10 mouse cellular contexts compared by ENCODE assay signal in the genomic region with DNA sequence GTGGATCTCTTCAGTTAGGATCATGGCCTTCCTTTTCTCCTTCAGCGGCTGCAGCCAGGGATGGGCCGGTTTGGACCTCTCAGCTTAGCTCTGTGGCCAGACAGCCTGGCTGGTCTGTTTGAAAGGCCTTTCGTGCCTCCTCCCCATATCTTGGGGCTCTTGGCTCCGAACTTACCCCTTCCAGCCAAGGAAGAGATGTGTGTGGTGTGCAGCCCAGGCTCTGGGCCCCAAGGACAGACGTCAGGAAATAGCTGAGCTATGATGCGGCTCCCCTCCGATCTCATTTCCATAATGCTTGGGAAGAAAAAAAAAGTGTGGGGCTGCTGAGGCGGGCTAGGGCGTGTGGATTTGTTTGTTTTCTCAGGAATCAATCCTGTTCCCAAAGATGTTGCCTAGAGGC.
DNase-seq lines count a peak whose midpoint lies in the region; ATAC-seq and TF ChIP-seq lines count a peak whose summit lies in the region.
"Had no signal": no experiment of that assay in that cellular context is flagged by ENCODE, and none has a peak within 500 bp of the region (broad histone marks: within the 10 kb centered on the region; RNA-seq: fewer than 3 reads in every experiment).

No protein-coding gene starts in this region.

- H3K9ac ChIP-seq in forebrain, embryonic 11.5 days (ENCODE audit: low read length) = no peak overlapping the region
- H3K9ac ChIP-seq in heart, embryonic 16.5 days (ENCODE audit: low read length) = no peak overlapping the region
- H3K9ac ChIP-seq: neural tube, embryonic 12.5 days had no signal

- no peak for TF ChIP-seq CTCF in lung, adult 2 months (IDR thresholded peaks at IDR 0.05; ENCODE audit: insufficient read depth, low read length)

- 59% methylated on average over 9 of the region's 9 CpGs for WGBS in forebrain, embryonic 10.5 days
- 53% methylated on average over 8 of the region's 9 CpGs for WGBS in forebrain, embryonic 11.5 days
- 47% methylated on average over 9 of the region's 9 CpGs for WGBS in embryonic facial prominence, embryonic 10.5 days
- 33% methylated on average over 8 of the region's 9 CpGs for WGBS in heart, embryonic 16.5 days
- WGBS in lung, adult 2 months = 37% methylated on average over 9 of the region's 9 CpGs

- H3K9me3 ChIP-seq in forebrain, embryonic 10.5 days = no peaks in the 10 kb centered on the region
- H3K9me3 ChIP-seq in forebrain, embryonic 11.5 days (ENCODE audit: control insufficient read depth, low read length) = no peaks in the 10 kb centered on the region
- H3K9me3 ChIP-seq in embryonic facial prominence, embryonic 10.5 days = no peaks in the 10 kb centered on the region
- no peaks in the 10 kb centered on the region for H3K9me3 ChIP-seq in heart, embryonic 16.5 days (replicated peaks; ENCODE audit: control insufficient read depth, low read length)
- H3K9me3 ChIP-seq: neural tube, embryonic 12.5 days had no signal

- DNase-seq in forebrain, embryonic 10.5 days (ENCODE audit: extremely low spot score, low spot score) = no peak
- no peak for DNase-seq in forebrain, embryonic 11.5 days (ENCODE audit: low spot score)
- no peak for DNase-seq in embryonic facial prominence, embryonic 10.5 days (ENCODE audit: low spot score)
- DNase-seq in lung, adult 2 months = peak; percentile 8
- DNase-seq in thymus, adult 18-20 months = no peak
- DNase-seq in retina, postnatal 1 day = no peak
- no peak for DNase-seq in right cerebral cortex, postnatal 14 days

- H3K4me3 ChIP-seq in forebrain, embryonic 10.5 days = no peak overlapping the region
- no peak overlapping the region for H3K4me3 ChIP-seq in forebrain, embryonic 11.5 days (ENCODE audit: low read depth, low read length)
- no peak overlapping the region for H3K4me3 ChIP-seq in embryonic facial prominence, embryonic 10.5 days
- no peak overlapping the region for H3K4me3 ChIP-seq in heart, embryonic 16.5 days (ENCODE audit: low read length)
- no peak overlapping the region for H3K4me3 ChIP-seq in lung, adult 2 months (replicated peaks; ENCODE audit: extremely low read depth, low read depth, low read length)
- H3K4me3 ChIP-seq: neural tube, embryonic 12.5 days had no signal

- ATAC-seq in forebrain, embryonic 11.5 days (replicated peaks; ENCODE audit: low FRiP score) = no peak
- peak; percentile 63 for ATAC-seq in heart, embryonic 16.5 days (replicated peaks; ENCODE audit: extremely low read depth, insufficient read depth, low FRiP score)

- peaks cover 60% of the 10 kb centered on the region for H3K4me1 ChIP-seq in forebrain, embryonic 10.5 days
- no peaks in the 10 kb centered on the region; the same call in 1 of the 2 replicates for H3K4me1 ChIP-seq in forebrain, embryonic 11.5 days (replicated peaks; ENCODE audit: control insufficient read depth, insufficient read depth, low read length)
- peaks cover 71% of the 10 kb centered on the region for H3K4me1 ChIP-seq in embryonic facial prominence, embryonic 10.5 days
- peaks cover 10% of the 10 kb centered on the region for H3K4me1 ChIP-seq in heart, embryonic 16.5 days (ENCODE audit: control insufficient read depth, insufficient read depth, low read length)
- H3K4me1 ChIP-seq in lung, adult 2 months (ENCODE audit: control insufficient read depth, insufficient read depth, low read length) = no peaks in the 10 kb centered on the region
- H3K4me1 ChIP-seq: neural tube, embryonic 12.5 days had no signal

- TF ChIP-seq POLR2A in lung, adult 2 months (IDR thresholded peaks at IDR 0.05; ENCODE audit: borderline replicate concordance, extremely low read depth, low read depth, low read length) = no peak

- peaks cover 35% of the 10 kb centered on the region for H3K27me3 ChIP-seq in forebrain, embryonic 10.5 days (ENCODE audit: poor library complexity, severe bottlenecking)
- H3K27me3 ChIP-seq in forebrain, embryonic 11.5 days (ENCODE audit: control insufficient read depth, insufficient read depth, low read length) = no peaks in the 10 kb centered on the region
- peaks cover 14% of the 10 kb centered on the region; the same call in 1 of the 2 replicates for H3K27me3 ChIP-seq in embryonic facial prominence, embryonic 10.5 days (replicated peaks; ENCODE audit: low read depth, poor library complexity, severe bottlenecking)
- H3K27me3 ChIP-seq in heart, embryonic 16.5 days (ENCODE audit: control insufficient read depth, insufficient read depth, low read length) = peaks cover 5% of the 10 kb centered on the region; the same call in 1 of the 2 replicates
- H3K27me3 ChIP-seq: CH12.LX had no signal

- H3K27ac ChIP-seq in forebrain, embryonic 10.5 days = peak overlapping the region; percentile 67
- H3K27ac ChIP-seq in forebrain, embryonic 11.5 days (ENCODE audit: low read depth, low read length) = no peak overlapping the region
- peak overlapping the region; percentile 77 for H3K27ac ChIP-seq in embryonic facial prominence, embryonic 10.5 days (replicated peaks)
- peak overlapping the region; percentile 50 for H3K27ac ChIP-seq in heart, embryonic 16.5 days (ENCODE audit: low read length)
- H3K27ac ChIP-seq: neural tube, embryonic 12.5 days had no signal

- no peaks in the 10 kb centered on the region for H3K36me3 ChIP-seq in forebrain, embryonic 10.5 days (replicated peaks)
- H3K36me3 ChIP-seq in forebrain, embryonic 11.5 days (ENCODE audit: control insufficient read depth, insufficient read depth, low read length) = no peaks in the 10 kb centered on the region
- no peaks in the 10 kb centered on the region for H3K36me3 ChIP-seq in embryonic facial prominence, embryonic 10.5 days (replicated peaks)
- no peaks in the 10 kb centered on the region for H3K36me3 ChIP-seq in heart, embryonic 16.5 days (ENCODE audit: control insufficient read depth, insufficient read depth)
- H3K36me3 ChIP-seq: neural tube, embryonic 12.5 days had no signal

- H3K4me2 ChIP-seq in forebrain, embryonic 11.5 days (ENCODE audit: low read depth, low read length, severe bottlenecking) = no peak overlapping the region
- peak overlapping the region; percentile 9; the same call in 1 of the 2 replicates for H3K4me2 ChIP-seq in heart, embryonic 16.5 days (ENCODE audit: low read depth, low read length)
- H3K4me2 ChIP-seq: neural tube, embryonic 12.5 days had no signal
